Mouse (Mus musculus) embryonic facial prominence, embryonic 13.5 days (tissue): Measurements from ENCODE around the gene Micall2. TPM values are rescaled to one million over a fixed set of nuclear protein-coding genes. Genes with fewer than 3 reads are reported as not detected.
A peak's percentile ranks its signal among the peaks of the same experiment; 100 is the strongest.

Source experiments
- ATAC-seq: fragments of 200-750 bp; cut with Nextera tagmentation; 2 replicates; pipeline ENCODE4 v1.8.0; 2017; ENCODE audit warnings: low read depth; ENCODE audit not compliant: insufficient number of reproducible peaks, insufficient read depth, low FRiP score, low TSS enrichment
- H3K27ac ChIP-seq: fragments of 300-500 bp; sonication (generic); 2 replicates; pipeline ENCODE4 v1.5.1; 2015; ENCODE audit warnings: moderate library complexity, mild to moderate bottlenecking, inconsistent platforms
- H3K27me3 ChIP-seq: fragments of 300-500 bp; sonication (generic); 2 replicates; pipeline ENCODE4 v1.6.1; 2015; ENCODE audit warnings: mild to moderate bottlenecking, inconsistent platforms
- H3K36me3 ChIP-seq: fragments of 300-500 bp; sonication (generic); 2 replicates; pipeline ENCODE4 v1.6.1; 2015; ENCODE audit warnings: mild to moderate bottlenecking, inconsistent platforms
- H3K4me1 ChIP-seq: fragments of 300-500 bp; sonication (generic); 2 replicates; pipeline ENCODE4 v1.6.1; 2015; ENCODE audit warnings: inconsistent platforms
- H3K4me2 ChIP-seq: fragments of 300-500 bp; sonication (generic); 2 replicates; pipeline ENCODE4 v1.6.1; 2015; ENCODE audit warnings: moderate library complexity, mild to moderate bottlenecking, inconsistent platforms
- H3K4me3 ChIP-seq: fragments of 300-500 bp; sonication (generic); 2 replicates; pipeline ENCODE4 v1.5.1; 2015; ENCODE audit warnings: mild to moderate bottlenecking, inconsistent platforms
- H3K9ac ChIP-seq: fragments of 300-500 bp; sonication (generic); 2 replicates; pipeline ENCODE4 v1.6.1; 2015; ENCODE audit warnings: mild to moderate bottlenecking, inconsistent platforms
- H3K9me3 ChIP-seq: fragments of 300-500 bp; sonication (generic); 2 replicates; pipeline ENCODE4 v1.6.1; 2016; ENCODE audit warnings: inconsistent platforms
- WGBS: fragments of 180-500 bp; shearing (Covaris S2); methylation state at CpG from one replicate; pipeline ENCODE4 v1.1.7; 2015; ENCODE audit warnings: mixed read lengths; 5-methylcytosine and 5-hydroxymethylcytosine counted together
- polyA plus RNA-seq: library from polyadenylated mRNA; unstranded; fragments of >200 nt; fragmentation: Nextera tagmentation; extraction: Ambion mirVana; gene quantifications from 2 replicates; pipeline ENCODE4 v1.2.1, GENCODE M21; 2015

Micall2 gene
- polyA plus RNA-seq, 1 experiment from 2014 or later = 8.9 TPM

DNA sequence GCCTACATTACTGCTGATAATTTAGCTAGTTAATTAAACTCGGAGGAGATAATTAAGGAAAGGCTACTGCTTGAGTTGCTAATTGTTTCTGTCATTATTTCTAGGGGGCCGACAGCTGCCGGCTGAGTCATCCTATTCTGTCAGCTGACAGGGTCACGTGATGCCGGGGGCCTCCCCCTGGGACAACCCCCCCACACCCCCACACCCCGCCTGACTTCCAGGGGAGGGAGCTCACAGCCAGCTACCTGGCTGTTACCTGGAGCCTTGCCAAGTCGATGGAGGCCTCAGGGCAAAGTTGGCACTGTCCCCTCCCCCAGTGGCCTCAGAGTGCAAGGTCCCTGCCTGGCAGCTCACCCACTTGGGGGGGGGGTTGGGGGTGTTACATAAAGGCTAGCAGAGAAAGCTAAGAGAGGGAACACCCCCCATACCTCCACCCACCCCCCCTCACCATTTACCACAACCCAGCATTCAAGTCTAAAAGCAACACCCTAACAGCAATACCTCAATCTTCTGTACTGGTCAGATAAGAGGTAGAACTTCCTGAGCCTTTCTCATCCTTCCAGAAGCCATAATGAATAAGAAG is 41.1 kb downstream of the Micall2 start:
- Histone ChIP-seq H3K36me3 (no peaks in the 10 kb centered on the region), H3K4me2 (peak overlapping the region; percentile 46), H3K9ac (0 out of 2 replicates have a peak overlapping the region, but pooled peaks have one; percentile 27), H3K27me3 (0 out of 2 replicates have a peak, but pooled peaks cover 3% of the 10 kb centered on the region), H3K4me1 (peaks cover 8% of the 10 kb centered on the region), H3K4me3 (peak overlapping the region; percentile 18; the same call in 1 of the 2 replicates), H3K9me3 (no peaks in the 10 kb centered on the region), H3K27ac (no peak overlapping the region)
- WGBS = 19% methylated on average over 7 of the region's 7 CpGs
- no peak for ATAC-seq

- Histone ChIP-seq H3K4me1 (peaks cover 8% of the 10 kb centered on the region), H3K9ac (0 out of 2 replicates have a peak overlapping the region, but pooled peaks have one; percentile 27), H3K36me3 (no peaks in the 10 kb centered on the region), H3K27me3 (0 out of 2 replicates have a peak, but pooled peaks cover 3% of the 10 kb centered on the region), H3K9me3 (no peaks in the 10 kb centered on the region), H3K4me3 (peak overlapping the region; percentile 18; the same call in 1 of the 2 replicates), H3K27ac (no peak overlapping the region), H3K4me2 (peak overlapping the region; percentile 46)
- no peak for ATAC-seq
- WGBS = 41% methylated on average over 16 of the region's 16 CpGs
These were observed 41.7 kb downstream of the Micall2 start for GRCm38 (mm10) chr5:139694292-139694988.

DNA sequence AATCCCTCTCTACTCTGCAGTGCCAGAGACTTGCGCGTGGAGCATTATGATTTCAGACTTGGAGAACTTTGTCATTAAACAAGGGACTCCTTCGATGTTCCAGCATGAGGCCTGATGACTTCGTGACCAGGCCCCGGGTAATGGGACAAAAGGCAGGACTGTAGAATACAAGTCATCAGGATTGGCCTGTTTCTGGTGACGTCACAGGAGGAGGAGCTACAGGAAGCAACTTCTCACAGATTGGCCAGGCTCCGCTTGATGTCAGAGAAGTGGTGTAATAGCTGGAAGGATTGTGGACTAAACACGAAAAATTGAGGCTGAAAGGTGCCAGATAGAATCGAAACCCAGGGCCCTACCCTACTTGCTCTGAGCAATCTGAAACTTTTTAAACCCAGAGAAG is 45.3 kb downstream of the Micall2 start:
- Histone ChIP-seq H3K27me3 (peaks cover 7% of the 10 kb centered on the region; the same call in 1 of the 2 replicates), H3K4me3 (no peak overlapping the region), H3K4me1 (peaks cover 21% of the 10 kb centered on the region), H3K4me2 (no peak overlapping the region), H3K9ac (no peak overlapping the region), H3K36me3 (no peaks in the 10 kb centered on the region), H3K27ac (no peak overlapping the region), H3K9me3 (no peaks in the 10 kb centered on the region)
- WGBS = 79% methylated on average over 9 of the region's 9 CpGs
- no peak for ATAC-seq

GRCm38 (mm10) chr5:139688356-139688755 is 47.8 kb downstream of the Micall2 start:
- Histone ChIP-seq H3K27me3 (peaks cover 11% of the 10 kb centered on the region), H3K9ac (no peak overlapping the region)
- 86% methylated on average over 12 of the region's 12 CpGs for WGBS

DNA sequence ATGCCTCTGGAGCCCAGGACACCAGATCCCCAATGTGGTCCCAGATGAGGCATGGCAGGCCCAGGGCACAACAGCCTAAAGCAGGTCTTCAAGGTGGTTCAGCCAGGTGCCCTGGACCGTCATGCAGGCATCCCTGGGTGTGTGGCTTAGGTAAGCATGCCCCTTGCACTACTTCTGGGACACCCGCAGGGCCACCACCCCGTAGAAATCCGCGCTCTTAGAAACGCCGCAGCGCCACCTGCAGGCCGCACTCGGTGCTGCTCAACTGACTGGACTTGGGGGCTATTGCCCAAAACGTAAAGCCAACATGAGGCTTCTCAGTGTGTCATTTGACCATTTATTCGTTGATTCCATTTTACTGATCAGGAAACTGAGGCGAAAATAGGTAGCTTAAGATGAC is 48.5 kb downstream of the Micall2 start:
- 0 out of 2 replicates have a peak overlapping the region, but pooled peaks have one; percentile 7 for H3K27ac ChIP-seq
- no peak for ATAC-seq
- H3K4me1 ChIP-seq = peaks cover 27% of the 10 kb centered on the region
- no peak overlapping the region for H3K4me2 ChIP-seq
- peaks cover 15% of the 10 kb centered on the region for H3K27me3 ChIP-seq
- no peaks in the 10 kb centered on the region for H3K9me3 ChIP-seq
- H3K4me3 ChIP-seq = no peak overlapping the region
- no peak overlapping the region for H3K9ac ChIP-seq
- H3K36me3 ChIP-seq = no peaks in the 10 kb centered on the region
- 7% methylated on average over 13 of the region's 13 CpGs for WGBS

More at GRCm38 (mm10) chr5:139688356-139688755, 47.8 kb downstream of the Micall2 start:
- ATAC-seq = no peak
- Histone ChIP-seq H3K9me3 (no peaks in the 10 kb centered on the region), H3K4me1 (peaks cover 20% of the 10 kb centered on the region), H3K36me3 (no peaks in the 10 kb centered on the region), H3K4me3 (no peak overlapping the region), H3K4me2 (no peak overlapping the region), H3K27ac (no peak overlapping the region)

GRCm38 (mm10) chr5:139686530-139687249 is 49.4 kb downstream of the Micall2 start:
- peaks cover 23% of the 10 kb centered on the region for H3K27me3 ChIP-seq
- H3K9ac ChIP-seq = 0 out of 2 replicates have a peak overlapping the region, but pooled peaks have one; percentile 32
- H3K4me1 ChIP-seq = peaks cover 36% of the 10 kb centered on the region
- peak overlapping the region; percentile 7; the same call in 1 of the 2 replicates for H3K27ac ChIP-seq
- H3K4me3 ChIP-seq = no peak overlapping the region
- no peaks in the 10 kb centered on the region for H3K36me3 ChIP-seq
- peak overlapping the region; percentile 44 for H3K4me2 ChIP-seq
- ATAC-seq = peak; percentile 72
- no peaks in the 10 kb centered on the region for H3K9me3 ChIP-seq
- WGBS = 18% methylated on average over 21 of the region's 21 CpGs

GRCm38 (mm10) chr5:139683228-139683627 is 52.9 kb downstream of the Micall2 start:
- Histone ChIP-seq H3K4me1 (peaks cover 41% of the 10 kb centered on the region), H3K4me2 (no peak overlapping the region), H3K4me3 (no peak overlapping the region), H3K9ac (no peak overlapping the region), H3K27ac (no peak overlapping the region), H3K9me3 (no peaks in the 10 kb centered on the region), H3K36me3 (no peaks in the 10 kb centered on the region), H3K27me3 (peaks cover 39% of the 10 kb centered on the region)
- WGBS = 2% methylated on average over 2 of the region's 2 CpGs
- no peak for ATAC-seq

- 3% methylated on average over 7 of the region's 7 CpGs for WGBS
- no peaks in the 10 kb centered on the region for H3K36me3 ChIP-seq
- peak overlapping the region; percentile 28; the same call in 1 of the 2 replicates for H3K27ac ChIP-seq
- no peak overlapping the region for H3K4me3 ChIP-seq
- no peak for ATAC-seq
- peaks cover 41% of the 10 kb centered on the region for H3K4me1 ChIP-seq
- H3K4me2 ChIP-seq = peak overlapping the region; percentile 24; the same call in 1 of the 2 replicates
- no peaks in the 10 kb centered on the region for H3K9me3 ChIP-seq
- peaks cover 39% of the 10 kb centered on the region for H3K27me3 ChIP-seq
- H3K9ac ChIP-seq = peak overlapping the region; percentile 37; the same call in 1 of the 2 replicates
These were observed 53.5 kb downstream of the Micall2 start for GRCm38 (mm10) chr5:139682631-139682977.

DNA sequence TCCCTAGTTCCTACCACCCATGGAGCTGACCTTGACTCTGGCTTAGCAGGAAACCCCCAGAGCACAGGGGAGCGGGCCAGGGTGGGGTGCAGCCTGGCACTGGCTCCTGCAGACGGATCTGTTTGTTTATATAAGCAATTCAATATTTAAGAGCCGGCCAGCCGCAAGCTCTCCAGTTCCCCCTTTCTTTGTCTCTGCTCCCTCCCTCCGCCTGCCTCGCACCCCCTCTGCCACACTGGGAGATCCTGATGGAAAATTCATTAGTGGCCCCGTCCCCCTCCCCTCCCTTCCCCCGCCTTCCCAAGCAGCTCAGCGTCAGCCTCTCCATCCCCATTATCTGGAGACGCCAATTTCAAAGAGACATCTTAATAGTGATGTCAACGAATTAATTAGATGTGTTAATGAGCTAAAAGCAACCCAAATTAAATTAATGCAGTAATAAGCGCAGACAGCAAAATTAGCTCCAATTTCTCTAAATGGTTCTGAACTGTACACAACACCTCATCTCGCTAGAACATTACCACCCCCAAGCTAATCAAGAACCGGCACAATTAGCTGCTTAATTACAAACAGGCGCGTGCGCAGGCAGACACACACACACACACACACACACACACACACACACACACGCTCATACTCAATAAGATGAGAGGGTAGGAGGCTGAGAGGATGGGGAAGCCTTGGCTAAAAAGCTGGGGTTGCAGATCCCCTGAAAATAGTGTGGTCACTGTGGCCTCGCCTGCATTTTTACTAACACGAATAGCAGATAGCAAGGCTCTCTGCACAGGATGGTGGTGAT is 54.1 kb downstream of the Micall2 start:
- peaks cover 39% of the 10 kb centered on the region for H3K4me1 ChIP-seq
- H3K27me3 ChIP-seq = peaks cover 38% of the 10 kb centered on the region
- 4% methylated on average over 20 of the region's 20 CpGs for WGBS
- peak overlapping the region; percentile 28; the same call in 1 of the 2 replicates for H3K27ac ChIP-seq
- no peak for ATAC-seq
- peak overlapping the region; percentile 24 for H3K4me2 ChIP-seq
- peak overlapping the region; percentile 37; the same call in 1 of the 2 replicates for H3K9ac ChIP-seq
- no peaks in the 10 kb centered on the region for H3K9me3 ChIP-seq
- no peak overlapping the region for H3K4me3 ChIP-seq
- H3K36me3 ChIP-seq = no peaks in the 10 kb centered on the region

GRCm38 (mm10) chr5:139675707-139675967 is 60.5 kb downstream of the Micall2 start:
- Histone ChIP-seq H3K4me1 (no peaks in the 10 kb centered on the region), H3K9me3 (no peaks in the 10 kb centered on the region), H3K9ac (no peak overlapping the region), H3K27me3 (peaks cover 56% of the 10 kb centered on the region), H3K27ac (no peak overlapping the region), H3K4me2 (no peak overlapping the region), H3K36me3 (no peaks in the 10 kb centered on the region), H3K4me3 (no peak overlapping the region)
- no peak for ATAC-seq
